Mouse (Mus musculus): ENCODE data around the gene Commd9. TPM values are rescaled to one million over a fixed set of nuclear protein-coding genes. Genes with fewer than 3 reads are reported as not detected.

Gene Commd9
- polyA plus RNA-seq, 1 experiment from 2014 or later, result 83.3 TPM

DNA sequence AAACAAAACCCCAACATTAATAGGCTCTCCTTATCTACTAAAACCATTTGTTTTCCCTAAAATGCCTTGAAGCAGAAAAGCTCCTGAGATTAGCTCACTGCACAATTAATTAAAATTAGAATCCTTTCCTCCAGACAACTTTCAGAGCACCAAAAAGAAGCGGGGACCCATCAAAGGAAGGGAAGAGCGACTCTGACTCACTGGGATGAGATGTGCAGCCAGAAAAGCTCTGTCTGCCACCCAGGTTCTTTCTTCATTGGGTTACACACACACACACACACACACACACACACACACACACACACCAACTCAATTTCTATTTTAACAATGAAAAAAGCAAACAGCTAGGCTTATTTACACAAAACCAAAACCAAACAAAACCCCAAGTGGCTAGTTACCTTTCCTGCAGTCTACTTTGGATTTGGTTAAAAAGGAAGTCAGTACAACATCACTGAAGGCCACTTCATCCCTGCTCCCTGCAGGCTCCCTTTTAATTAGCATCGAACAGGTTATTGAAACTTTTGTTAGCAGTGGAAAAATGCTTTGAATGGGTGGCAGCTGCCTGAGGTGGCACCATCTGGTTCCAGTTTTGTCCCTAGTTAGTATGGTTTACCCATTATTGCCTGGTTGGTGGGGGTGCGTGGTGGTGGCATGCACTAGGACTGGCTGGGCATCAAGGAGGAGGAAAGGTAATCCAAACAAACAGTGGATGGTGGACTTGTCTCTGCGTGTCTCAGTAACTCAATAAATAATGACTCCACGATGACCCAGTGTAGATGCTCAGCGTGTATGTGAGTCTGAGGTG is 64.9 kb downstream of the Commd9 start:
- Histone ChIP-seq H3K9ac (ENCODE audit: low read depth, low read length) (no peak overlapping the region), H3K36me3 (ENCODE audit: control insufficient read depth, insufficient read depth) (peaks cover 3% of the 10 kb centered on the region; the same call in 1 of the 2 replicates), H3K4me3 (ENCODE audit: low read depth, low read length) (no peak overlapping the region), H3K9me3 (ENCODE audit: control insufficient read depth) (no peaks in the 10 kb centered on the region), H3K4me2 (replicated peaks; ENCODE audit: low read depth) (no peak overlapping the region), H3K4me1 (replicated peaks; ENCODE audit: control insufficient read depth, insufficient read depth, low read length) (no peaks in the 10 kb centered on the region), H3K27me3 (replicated peaks; ENCODE audit: control insufficient read depth, insufficient read depth, low read length) (no peaks in the 10 kb centered on the region), H3K27ac (ENCODE audit: low read depth, low read length) (no peak overlapping the region)
- TF ChIP-seq CTCF (IDR thresholded peaks at IDR 0.05; ENCODE audit: low read depth), result no peak
- WGBS, result 75% methylated on average over 7 of the region's 7 CpGs
- no peak for ATAC-seq

Other genes with a start within 250 kb of the Commd9 start
- not detected in 2 replicates for gene Rag1, start 236.7 kb upstream of the Commd9 start, polyA plus RNA-seq (2015; fragmentation: Nextera tagmentation; extraction: Ambion mirVana)
- gene B230118H07Rik, start 236.7 kb upstream of the Commd9 start, polyA plus RNA-seq (2015; fragmentation: Nextera tagmentation; extraction: Ambion mirVana), result 31.0 and 33.6 TPM in 2 replicates
- gene Traf6, start 207.8 kb upstream of the Commd9 start, polyA plus RNA-seq (2015; fragmentation: Nextera tagmentation; extraction: Ambion mirVana), result 4.9 and 5.5 TPM in 2 replicates
- gene Prr5l, start 3.2 kb upstream of the Commd9 start, polyA plus RNA-seq (2015; fragmentation: Nextera tagmentation; extraction: Ambion mirVana), result 36.4 and 41.8 TPM in 2 replicates